Mouse (Mus musculus) left cerebral cortex, adult 8-10 months (tissue): Measurements from ENCODE around the gene Cyren. TPM values are rescaled to one million over a fixed set of nuclear protein-coding genes. Genes with fewer than 3 reads are reported as not detected.

Experiments used
- DNase-seq, 2 experiments: peaks; one replicate each; pipeline ENCODE4 v3.0.0; 2022; ENCODE audit warnings: low spot score in 2 of 2
- total RNA-seq, 4 experiments: library from RNA; stranded (reverse); gene quantifications; 2 replicates each; pipeline ENCODE4 v1.2.4; 2022

Cyren gene
- total RNA-seq, 4 experiments from 2014 or later, result 3.6 to 4.1 (median 3.8) TPM

DNA sequence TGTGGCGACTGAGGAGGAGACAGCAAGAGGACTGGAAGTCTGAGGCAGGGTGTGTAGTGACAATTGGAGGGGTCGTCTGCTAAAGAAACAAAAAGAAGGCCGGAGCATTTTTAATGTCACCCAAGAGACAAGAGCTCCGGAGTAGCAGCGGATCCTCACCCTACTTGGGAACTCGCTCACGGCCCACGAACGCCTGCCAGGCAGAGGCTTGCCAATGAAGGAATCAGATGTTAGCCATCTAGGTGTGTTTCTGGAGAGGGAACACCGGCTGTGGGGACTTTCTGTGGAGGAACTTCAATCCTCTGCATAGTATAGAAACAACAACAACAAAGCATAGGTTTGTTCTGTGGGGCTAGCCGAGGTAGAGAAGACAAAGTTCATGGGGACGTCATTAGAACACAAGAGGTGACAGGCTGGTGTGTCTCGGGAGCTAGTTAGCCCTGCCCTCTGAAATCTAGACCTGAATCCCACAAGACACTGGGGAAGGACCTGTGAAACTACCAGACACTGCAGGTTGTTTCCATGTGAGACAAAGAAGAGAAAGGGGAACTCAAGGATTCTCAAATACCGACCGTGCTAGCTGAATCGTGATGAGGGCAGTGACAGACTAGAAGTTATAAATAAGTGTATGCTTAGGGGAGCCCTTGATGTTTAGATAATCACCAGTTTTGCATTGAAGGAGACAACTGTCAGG is 10.4 kb downstream of the Cyren start:
- DNase-seq, result no peak

DNA sequence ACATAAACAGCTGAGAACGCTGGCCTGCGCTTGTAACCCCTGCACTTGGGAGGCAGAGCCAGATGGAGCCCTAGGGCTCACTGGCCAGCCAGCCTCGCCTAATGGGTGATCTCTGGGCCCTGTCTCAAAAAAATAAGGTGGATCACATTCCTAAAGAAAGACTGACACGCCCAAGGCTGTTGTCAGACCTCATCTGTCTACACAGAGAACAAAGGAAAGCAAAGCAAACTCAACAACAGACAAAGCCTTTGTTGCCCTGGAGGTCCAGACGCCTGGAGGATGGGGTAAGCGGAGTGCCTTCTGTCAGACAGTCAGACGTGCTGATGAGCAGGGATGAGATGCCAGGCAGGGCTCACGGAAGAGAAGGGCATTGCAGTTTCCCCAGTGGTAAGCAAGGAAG is 11.1 kb downstream of the Cyren start:
- DNase-seq, result no peak

DNA sequence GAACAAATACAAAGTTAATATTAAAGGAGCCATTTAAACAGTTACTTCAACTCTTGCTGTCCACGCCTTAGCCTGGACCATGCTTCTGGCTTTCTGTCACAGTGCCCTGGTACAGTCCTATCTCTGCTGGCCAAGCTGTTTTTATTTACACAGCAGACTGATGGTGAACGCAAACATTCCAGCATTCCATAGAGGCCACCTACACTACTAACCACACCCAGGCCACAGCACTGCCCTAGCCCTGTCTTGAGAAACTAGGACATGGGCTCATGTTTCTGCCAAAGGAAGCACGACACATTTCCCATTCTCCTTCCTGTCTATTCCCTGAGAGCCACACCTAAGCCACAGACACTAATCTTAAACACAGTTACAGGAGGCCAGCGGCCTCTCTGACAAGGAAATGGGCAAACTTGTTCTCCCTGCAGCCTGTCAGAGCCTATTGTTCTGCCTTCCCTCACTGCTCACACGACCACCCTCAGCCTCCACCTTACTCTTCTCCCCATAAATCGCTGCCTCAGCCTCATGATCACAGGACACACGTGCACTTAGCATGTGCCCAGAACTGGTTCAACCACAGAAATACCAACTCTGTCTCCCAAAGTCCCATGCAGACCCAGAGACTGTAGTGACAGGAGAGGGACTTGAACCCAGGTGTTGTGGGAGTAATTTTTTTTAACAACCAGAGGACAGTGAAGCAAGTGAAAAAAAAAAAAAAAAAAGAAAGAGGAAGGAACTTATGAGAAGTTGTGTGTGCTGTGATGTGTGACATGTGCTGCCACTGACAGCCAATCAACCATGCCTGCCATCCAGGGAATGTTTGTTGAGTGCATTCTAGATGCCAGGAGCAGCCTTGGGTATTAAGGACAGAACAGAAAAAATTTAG is 11.9 kb downstream of the Cyren start:
- DNase-seq, result no peak

DNA sequence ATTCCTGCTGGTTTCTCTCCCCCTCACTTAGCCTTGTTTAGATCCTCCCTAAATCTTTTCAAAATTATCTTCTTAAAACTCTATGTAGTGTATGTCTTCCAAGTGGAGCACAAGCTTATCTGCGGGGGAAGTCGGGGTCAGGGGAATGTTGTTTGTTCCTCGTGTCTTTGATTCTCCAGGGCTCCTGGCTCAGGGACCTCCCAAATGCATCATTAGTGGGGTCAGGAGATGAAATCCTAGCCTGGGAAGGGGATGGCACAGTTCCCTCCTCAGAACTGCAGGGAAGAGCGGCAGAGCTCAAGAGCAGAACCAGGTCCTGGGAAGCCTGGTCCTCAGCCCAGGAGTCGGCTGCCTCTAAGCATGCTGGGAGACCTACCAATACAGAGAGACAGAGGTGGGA is 12.6 kb downstream of the Cyren start:
- no peak for DNase-seq

DNA sequence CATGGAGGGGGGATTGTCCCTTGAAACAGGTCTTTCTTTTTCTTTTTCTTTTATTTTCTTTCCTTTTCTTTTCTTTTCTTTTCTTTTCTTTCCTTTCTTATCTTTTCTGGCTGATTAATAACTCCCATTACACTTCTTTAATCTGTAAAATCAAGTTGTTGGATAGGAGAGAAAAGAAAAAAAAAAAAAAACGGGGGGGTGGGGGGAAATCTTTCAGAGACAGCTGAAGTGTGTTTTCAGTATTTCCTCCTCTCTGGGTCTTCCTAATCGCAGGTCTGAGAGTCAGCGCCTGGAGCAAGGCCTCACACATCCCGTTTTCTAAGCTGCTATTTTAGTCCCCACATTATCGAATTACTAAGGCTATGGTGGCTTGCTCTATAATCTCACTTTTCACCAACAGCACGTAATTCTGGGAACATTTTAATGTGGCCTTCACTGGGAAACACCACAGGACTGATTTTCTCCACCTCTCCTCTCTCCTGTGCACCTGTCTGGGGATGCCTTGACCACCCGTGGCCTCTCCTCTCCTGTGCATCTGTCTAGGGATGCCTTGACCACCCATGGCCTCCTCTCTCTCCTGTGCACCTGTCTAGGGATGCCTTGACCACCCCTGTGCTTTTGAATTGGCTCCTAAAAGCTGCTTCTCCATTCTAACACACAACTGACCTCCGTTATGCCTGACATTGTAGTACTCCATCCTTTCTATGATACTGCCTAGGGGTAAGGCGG is 13.9 kb downstream of the Cyren start:
- DNase-seq, result no peak

DNA sequence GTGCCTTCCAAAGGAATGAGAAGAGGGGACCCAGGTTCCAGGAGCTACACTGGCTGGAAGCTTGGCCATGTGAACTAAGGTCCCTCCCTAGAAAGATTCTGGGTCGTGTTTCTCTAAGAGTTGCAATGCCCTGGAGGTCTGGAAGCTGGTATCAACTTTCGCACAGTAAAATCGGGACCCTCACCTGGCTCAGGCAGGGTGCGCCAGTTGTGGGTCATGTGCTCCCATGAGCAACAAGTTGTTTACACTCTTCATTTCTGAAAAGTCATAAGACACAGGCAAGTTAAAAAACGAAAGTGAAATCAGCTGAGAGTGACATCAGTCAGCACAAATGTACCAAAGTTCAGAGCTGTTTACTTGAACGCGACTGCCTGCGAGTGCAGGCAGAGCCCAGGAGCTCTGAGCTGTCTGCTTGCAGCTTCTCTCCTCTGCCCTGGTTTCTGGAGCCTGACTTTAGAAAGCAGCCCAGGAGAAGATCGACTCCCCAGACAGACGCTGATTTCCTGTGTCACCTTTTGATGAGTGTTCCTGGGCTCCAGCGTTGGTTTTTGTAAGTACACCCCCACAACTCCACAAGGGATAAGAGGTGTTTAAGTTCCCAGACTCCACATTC is 15.0 kb downstream of the Cyren start, which contains the start of gene Tmem140:
Tmem140 (plus strand) TSS at position 356 of the 613 bp plus-strand sequence.
- DNase-seq, result no peak

DNA sequence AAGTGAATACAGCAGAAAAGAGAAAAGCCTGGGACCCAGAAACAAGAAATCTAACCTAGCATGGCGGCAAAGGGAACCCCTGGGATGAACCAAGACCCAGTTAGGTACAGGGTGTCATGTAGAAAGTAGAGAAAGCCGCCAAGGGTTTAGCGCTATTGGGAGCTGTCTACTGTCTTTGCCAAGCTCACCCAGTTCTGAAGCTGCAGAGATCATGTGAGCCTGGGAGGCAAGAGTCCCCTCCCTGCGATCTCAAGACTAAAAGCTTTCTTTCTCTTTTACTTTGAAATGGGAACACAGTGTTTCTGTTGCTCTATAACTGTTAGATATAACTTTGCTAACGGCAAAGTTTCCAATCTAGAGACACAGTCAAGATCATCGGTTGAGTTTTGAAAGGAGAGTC is 15.5 kb downstream of the Cyren start:
- DNase-seq, result no peak

DNA sequence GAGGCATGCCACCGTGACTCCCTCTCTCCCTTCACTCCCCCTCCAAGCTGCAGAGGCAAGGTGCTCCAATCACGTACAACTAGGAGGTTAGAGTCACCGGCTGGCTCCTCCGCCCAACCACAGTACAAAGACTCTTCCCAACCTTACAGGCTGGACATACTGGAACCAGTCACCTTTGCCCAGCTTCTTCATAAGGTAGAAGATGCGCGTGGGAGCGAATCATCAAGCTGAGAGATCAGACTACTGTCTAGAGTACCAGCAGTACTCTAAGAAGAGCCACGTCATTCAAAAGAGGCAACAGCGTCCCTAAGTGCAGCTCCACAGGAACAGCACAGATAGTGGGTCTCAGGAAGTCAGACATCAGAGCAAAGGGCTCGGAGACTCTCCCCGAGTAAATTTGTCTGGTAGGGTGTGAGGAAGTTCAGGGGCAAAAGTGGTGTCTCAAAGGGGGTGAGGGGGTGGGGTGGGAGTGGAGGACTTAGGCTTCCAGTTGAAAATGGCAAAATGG is 16.3 kb downstream of the Cyren start:
- DNase-seq, result no peak

DNA sequence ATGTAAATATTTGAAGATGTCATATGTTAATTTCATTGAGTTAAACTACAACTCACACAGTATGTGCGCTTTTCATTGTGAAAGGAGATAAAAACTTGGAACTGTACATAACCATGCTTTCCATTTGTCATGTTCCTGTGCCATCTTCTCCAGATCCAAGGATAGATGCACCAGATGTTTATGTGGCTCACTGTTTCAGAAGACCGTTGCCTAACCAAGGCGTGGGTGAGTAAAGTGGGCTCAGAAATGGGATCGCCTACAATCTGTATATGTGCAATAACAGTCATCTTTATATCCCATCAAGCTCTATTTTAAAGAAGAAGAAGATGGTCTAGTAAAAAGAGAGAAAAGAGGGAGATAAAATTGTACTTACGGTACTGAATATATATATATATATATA is 45.5 kb downstream of the Cyren start:
- DNase-seq, result peak in 1 of 2 experiments; percentile 53

DNA sequence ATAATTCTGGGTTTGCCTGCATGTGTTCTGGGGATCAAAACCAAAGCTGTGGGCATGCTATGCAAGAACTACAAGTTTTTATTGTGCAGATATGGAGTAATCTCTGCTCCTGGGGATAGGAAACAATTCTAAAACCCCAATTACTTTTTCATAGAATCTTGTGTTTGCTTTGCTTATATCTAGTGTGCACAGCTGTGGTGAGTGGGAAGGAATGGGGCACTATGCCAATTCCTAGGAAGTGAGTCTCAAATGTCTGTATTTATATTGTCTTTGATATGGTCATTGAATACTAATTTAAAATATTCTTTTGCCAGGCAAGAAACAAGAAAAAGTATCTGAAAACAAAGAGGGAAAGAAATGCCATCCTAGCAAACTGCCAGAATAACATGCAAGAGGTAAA is 53.5 kb downstream of the Cyren start:
- DNase-seq, result peak in 1 of 2 experiments; percentile 8

Other genes with a start within 250 kb of the Cyren start
- 10 to 100 TPM; 14.4 to 18.7 (median 15.8) TPM for gene Agbl3, start 97.6 kb downstream of the Cyren start, total RNA-seq
- 1 to 10 TPM; 1.9 to 4.3 (median 2.9) TPM for gene Tmem140, start 14.9 kb downstream of the Cyren start, total RNA-seq
- 10 to 100 TPM; 35.9 to 39.9 (median 38.0) TPM for gene Wdr91, start 32.8 kb upstream of the Cyren start, total RNA-seq
- not detected for gene Stra8, start 42.1 kb upstream of the Cyren start, total RNA-seq
- 1 to 10 TPM in 3 of 4 experiments, under 1 TPM in 1; 0.67 to 2.2 (median 1.4) TPM for gene Slc23a4, start 110.3 kb upstream of the Cyren start, total RNA-seq